In genomic region chr19:42908553-42908952, GRCm38 (mm10) we compare ENCODE assay signal across 17 mouse cellular contexts.
DNase-seq lines count a peak whose midpoint lies in the region; TF ChIP-seq lines count a peak whose summit lies in the region.
"Had no signal": no experiment of that assay in that cellular context is flagged by ENCODE, and none has a peak within 500 bp of the region (broad histone marks: within the 10 kb centered on the region; RNA-seq: fewer than 3 reads in every experiment).

No protein-coding gene starts in this region.

- dilution Hi-C loops in CH12.LX (cut with MboI; ENCODE audit: extremely low pct_ligation_motif_present, extremely low pct_unique_long_range_greater_than_20kb, low sequenced_read_pairs): no loop called here

- H3K27ac ChIP-seq in CH12.LX (ENCODE audit: insufficient read depth, low read depth) (no peak overlapping the region), ES-E14 (ENCODE audit: insufficient read depth, low read depth, low read length, poor library complexity, severe bottlenecking) (no peak overlapping the region)

- H3K4me3 ChIP-seq in CH12.LX (replicated peaks in 1 of 3; ENCODE audit: low read depth in 2 of 3, low read length in 2 of 3, poor library complexity in 1 of 3): no peak overlapping the region
- H3K4me3 ChIP-seq in ES-E14 (ENCODE audit: insufficient read depth in 1 of 2, low read depth in 1 of 2, low read length in 2 of 2, poor library complexity in 1 of 2, severe bottlenecking in 1 of 2): no peak overlapping the region

- no peak for TF ChIP-seq POLR2A in CH12.LX (IDR thresholded peaks at IDR 0.05; ENCODE audit: low read depth, low read length)

- H3K36me3 ChIP-seq in CH12.LX (replicated peaks in 1 of 2; ENCODE audit: control insufficient read depth in 1 of 2, insufficient read depth in 1 of 2, low read length in 1 of 2): no peaks in the 10 kb centered on the region
- H3K36me3 ChIP-seq in ES-E14 (ENCODE audit: control insufficient read depth, insufficient read depth, low read length, poor library complexity, severe bottlenecking): no peaks in the 10 kb centered on the region
- H3K36me3 ChIP-seq: G1E had no signal

- H3K9me3 ChIP-seq in CH12.LX (replicated peaks; ENCODE audit: low read length) (no peaks in the 10 kb centered on the region), ES-E14 (ENCODE audit: control insufficient read depth, insufficient read depth, low read depth, low read length) (no peaks in the 10 kb centered on the region)
- H3K9me3 ChIP-seq: G1E had no signal

- no peak for TF ChIP-seq EP300 in CH12.LX (IDR thresholded peaks at IDR 0.05; ENCODE audit: low read length)

- in situ Hi-C loops in CH12.LX (cut with MboI; ENCODE audit: low pct_ligation_motif_present, low pct_unique_long_range_greater_than_20kb, low sequenced_read_pairs) (no loop called here), ES-E14 (cut with MboI; ENCODE audit: low sequenced_read_pairs in 2 of 2, unreplicated experiment in 2 of 2) (no loop called here)

- H3K4me1 ChIP-seq in CH12.LX (ENCODE audit: control insufficient read depth in 1 of 2, insufficient read depth in 2 of 2) (no peaks in the 10 kb centered on the region), ES-E14 (ENCODE audit: control insufficient read depth in 2 of 2, insufficient read depth in 2 of 2, low read length in 2 of 2, poor library complexity in 1 of 2) (no peaks in the 10 kb centered on the region; a peak in 1 of 4 replicates)

- H3K9ac ChIP-seq in CH12.LX (ENCODE audit: insufficient read depth, low read depth) (no peak overlapping the region), ES-E14 (ENCODE audit: insufficient read depth, low read depth, low read length, poor library complexity, severe bottlenecking) (no peak overlapping the region)

- TF ChIP-seq CTCF in CH12.LX (conservative IDR thresholded peaks at IDR 0.05 in 1 of 2, IDR thresholded peaks at IDR 0.05 in 1 of 2; ENCODE audit: low read depth in 2 of 2, low read length in 2 of 2): no peak

- H3K4me2 ChIP-seq in CH12.LX (ENCODE audit: insufficient read depth, low read depth, poor library complexity, severe bottlenecking): no peak overlapping the region

- TF ChIP-seq RAD21 in CH12.LX (IDR thresholded peaks at IDR 0.05; ENCODE audit: low read depth, low read length): no peak

- H3K27me3 ChIP-seq in CH12.LX (replicated peaks): no peaks in the 10 kb centered on the region

- H3K79me2 ChIP-seq in CH12.LX (replicated peaks; ENCODE audit: control insufficient read depth, extremely low read depth, insufficient read depth, poor library complexity, severe bottlenecking): no peaks in the 10 kb centered on the region

- no peak for DNase-seq in CH12.LX (ENCODE audit: extremely low read depth)
- DNase-seq in ES-E14 (ENCODE audit: low read depth, low spot score): no peak
- DNase-seq in right cerebral cortex, postnatal 10 days (ENCODE audit: low spot score in 2 of 2): no peak
- DNase-seq in kidney, adult 9 months: no peak
- DNase-seq: adrenal gland, adult 2 months; adrenal gland, adult 8-10 months; adrenal gland, postnatal 10 days; adrenal gland, postnatal 14 days; adrenal gland, postnatal 25 days; adrenal gland, postnatal 36 days; B cell, adult 2 months; cerebellum, adult 11 months; cerebellum, adult 11-12 months; cerebellum, adult 18-20 months; cerebellum, adult 2 months; cerebellum, adult 8-10 months had no signal

TF ChIP-seq in CH12.LX, 34 proteins besides CTCF, POLR2A, EP300 and RAD21:
- TF ChIP-seq CHD1 (IDR thresholded peaks at IDR 0.05; ENCODE audit: low read depth, low read length) (no peak), MAFK (IDR thresholded peaks at IDR 0.05; ENCODE audit: insufficient replicate concordance, low read length) (peak; percentile 80), PAX5 (IDR thresholded peaks at IDR 0.05; ENCODE audit: low read length) (no peak), ZNF384 (IDR thresholded peaks at IDR 0.05; ENCODE audit: low read depth, low read length) (no peak)

TF ChIP-seq in ES-E14, 5 proteins besides CTCF, POLR2A, EP300 and RAD21:
- TF ChIP-seq ZNF384 (IDR thresholded peaks at IDR 0.05; ENCODE audit: low read depth, low read length): no peak
- TF ChIP-seq MAFK (IDR thresholded peaks at IDR 0.05; ENCODE audit: insufficient read depth, low read depth, low read length): peak; percentile 72; the same call in 1 of the 2 replicates
TF ChIP-seq in ES-E14: peak in this region for 1.
